Mouse (Mus musculus): ENCODE data around the gene Klhl30. TPM values are rescaled to one million over a fixed set of nuclear protein-coding genes. Genes with fewer than 3 reads are reported as not detected.
A peak's percentile ranks its signal among the peaks of the same experiment; 100 is the strongest.

Gene Klhl30
- polyA plus RNA-seq, 1 experiment, result 5.0 TPM

GRCm38 (mm10) chr1:91364822-91365644 lies 14.2 kb downstream of the Klhl30 start:
- DNase-seq (ENCODE audit: extremely low spot score in 1 of 2, low spot score in 1 of 2), result no peak

- DNase-seq (ENCODE audit: extremely low spot score in 1 of 2, low spot score in 1 of 2), result no peak
Observed at GRCm38 (mm10) chr1:91365816-91366214, 15.0 kb downstream of the Klhl30 start.

- peak in 1 of 2 experiments; percentile 54 for DNase-seq (ENCODE audit: extremely low spot score in 1 of 2, low spot score in 1 of 2)
Observed at GRCm38 (mm10) chr1:91366215-91367108, 15.6 kb downstream of the Klhl30 start, which contains the start of gene Erfe. Gene Erfe (plus strand): TSS chr1:91366430.

GRCm38 (mm10) chr1:91367295-91367694 lies 16.5 kb downstream of the Klhl30 start:
- no peak for DNase-seq (ENCODE audit: extremely low spot score in 1 of 2, low spot score in 1 of 2)

- DNase-seq (ENCODE audit: extremely low spot score in 1 of 2, low spot score in 1 of 2), result no peak
Observed at GRCm38 (mm10) chr1:91369408-91369807, 18.6 kb downstream of the Klhl30 start.

- DNase-seq (ENCODE audit: extremely low spot score in 1 of 2, low spot score in 1 of 2), result no peak
Observed at GRCm38 (mm10) chr1:91370055-91370454, 19.2 kb downstream of the Klhl30 start.

- no peak for DNase-seq (ENCODE audit: extremely low spot score in 1 of 2, low spot score in 1 of 2)
Observed at GRCm38 (mm10) chr1:91373414-91373835, 22.6 kb downstream of the Klhl30 start.

- peak; percentile 42 to 85 for DNase-seq (ENCODE audit: extremely low spot score in 1 of 2, low spot score in 1 of 2)
Observed at GRCm38 (mm10) chr1:91380453-91381090, 29.8 kb downstream of the Klhl30 start.

- no peak for DNase-seq (ENCODE audit: extremely low spot score in 1 of 2, low spot score in 1 of 2)
Observed at GRCm38 (mm10) chr1:91381091-91381471, 30.3 kb downstream of the Klhl30 start.

- no peak for DNase-seq (ENCODE audit: extremely low spot score in 1 of 2, low spot score in 1 of 2)
Observed at GRCm38 (mm10) chr1:91390369-91390768, 39.6 kb downstream of the Klhl30 start.

GRCm38 (mm10) chr1:91397927-91398259 lies 47.1 kb downstream of the Klhl30 start:
- peak in 1 of 2 experiments; percentile 14 for DNase-seq (ENCODE audit: extremely low spot score in 1 of 2, low spot score in 1 of 2)

GRCm38 (mm10) chr1:91398260-91399062 lies 47.6 kb downstream of the Klhl30 start, which contains the start of gene Ilkap:
Gene Ilkap (minus strand): TSS chr1:91398815.
- DNase-seq (ENCODE audit: extremely low spot score in 1 of 2, low spot score in 1 of 2), result peak; percentile 53 to 79

GRCm38 (mm10) chr1:91404976-91405375 lies 54.2 kb downstream of the Klhl30 start:
- DNase-seq (ENCODE audit: extremely low spot score in 1 of 2, low spot score in 1 of 2), result no peak

- DNase-seq (ENCODE audit: extremely low spot score in 1 of 2, low spot score in 1 of 2), result no peak
Observed at GRCm38 (mm10) chr1:91405406-91406169, 54.8 kb downstream of the Klhl30 start.

- DNase-seq (ENCODE audit: extremely low spot score in 1 of 2, low spot score in 1 of 2), result no peak
Observed at GRCm38 (mm10) chr1:91407819-91408218, 57.0 kb downstream of the Klhl30 start.

GRCm38 (mm10) chr1:91411631-91412285 lies 60.9 kb downstream of the Klhl30 start:
- no peak for DNase-seq (ENCODE audit: extremely low spot score in 1 of 2, low spot score in 1 of 2)
